Mouse (Mus musculus) neural tube, embryonic 13.5 days (tissue): ENCODE results near the gene Sesn2. TPM values are rescaled to one million over a fixed set of nuclear protein-coding genes. Genes with fewer than 3 reads are reported as not detected.

Source experiments
- polyA plus RNA-seq: library from polyadenylated mRNA; unstranded; fragments of >200 nt; fragmentation: Nextera tagmentation; extraction: Ambion mirVana; gene quantifications from 2 replicates; pipeline ENCODE4 v1.2.1, GENCODE M21; 2015

Gene Sesn2
- polyA plus RNA-seq, 1 experiment from 2014 or later = 6.8 TPM

Other genes starting within 250 kb of the Sesn2 start
- 40.8 and 44.1 TPM in 2 replicates for gene Gmeb1, start 248.9 kb downstream of the Sesn2 start, polyA plus RNA-seq
- 43.2 and 45.3 TPM in 2 replicates for gene Taf12, start 236.1 kb downstream of the Sesn2 start, polyA plus RNA-seq
- 1.1 and 1.7 TPM in 2 replicates for gene Rab42, start 207.1 kb downstream of the Sesn2 start, polyA plus RNA-seq
- gene Trnau1ap, start 181.0 kb downstream of the Sesn2 start, polyA plus RNA-seq = 77.5 and 81.3 TPM in 2 replicates
- gene Rcc1, start 156.9 kb downstream of the Sesn2 start, polyA plus RNA-seq = 35.6 and 36.1 TPM in 2 replicates
- 9.6 and 13.7 TPM in 2 replicates for gene Phactr4, start 88.0 kb downstream of the Sesn2 start, polyA plus RNA-seq
- gene Med18, start 46.6 kb downstream of the Sesn2 start, polyA plus RNA-seq = 15.1 and 16.1 TPM in 2 replicates
- gene Atpif1, start 23.2 kb upstream of the Sesn2 start, polyA plus RNA-seq = 1,393 and 1,600 TPM in 2 replicates
- gene Dnajc8, start 25.0 kb upstream of the Sesn2 start, polyA plus RNA-seq = 150 and 158 TPM in 2 replicates
- gene Ptafr, start 53.6 kb upstream of the Sesn2 start, polyA plus RNA-seq = 0.80 TPM in 2 replicates
- gene Eya3, start 128.5 kb upstream of the Sesn2 start, polyA plus RNA-seq = 14.3 and 21.7 TPM in 2 replicates
- 3.6 and 5.6 TPM in 2 replicates for gene Xkr8, start 222.0 kb upstream of the Sesn2 start, polyA plus RNA-seq
- gene Smpdl3b, start 246.8 kb upstream of the Sesn2 start, polyA plus RNA-seq = 0.53 and 0.58 TPM in 2 replicates